Mouse (Mus musculus): Measurements from ENCODE around the gene Focad. TPM values are rescaled to one million over a fixed set of nuclear protein-coding genes. Genes with fewer than 3 reads are reported as not detected.

Gene Focad
- polyA plus RNA-seq, 1 experiment from 2014 or later, result 18.6 TPM

GRCm38 (mm10) chr4:88194256-88194655 lies 99.8 kb downstream of the Focad start:
- Histone ChIP-seq H3K4me3 (ENCODE audit: low read depth, low read length) (no peak overlapping the region), H3K9me3 (ENCODE audit: control insufficient read depth, low read length) (no peaks in the 10 kb centered on the region), H3K36me3 (ENCODE audit: control insufficient read depth, insufficient read depth, low read length) (no peaks in the 10 kb centered on the region), H3K9ac (ENCODE audit: low read depth, low read length) (no peak overlapping the region), H3K27me3 (replicated peaks; ENCODE audit: control insufficient read depth, insufficient read depth, low read length) (no peaks in the 10 kb centered on the region), H3K27ac (replicated peaks; ENCODE audit: low read depth, low read length) (no peak overlapping the region), H3K4me1 (ENCODE audit: control insufficient read depth, insufficient read depth, low read length) (no peaks in the 10 kb centered on the region), H3K4me2 (ENCODE audit: low read depth, low read length) (no peak overlapping the region)
- no peak for DNase-seq (ENCODE audit: low spot score)
- whole genome bisulfite sequencing, result 80% methylated on average over 5 of the region's 5 CpGs
- ATAC-seq (ENCODE audit: low read depth), result no peak

- 76% methylated on average over 4 of the region's 4 CpGs for WGBS
- Histone ChIP-seq H3K27me3 (replicated peaks; ENCODE audit: control insufficient read depth, insufficient read depth, low read length) (no peaks in the 10 kb centered on the region), H3K9me3 (ENCODE audit: control insufficient read depth, low read length) (no peaks in the 10 kb centered on the region), H3K27ac (replicated peaks; ENCODE audit: low read depth, low read length) (no peak overlapping the region), H3K4me2 (ENCODE audit: low read depth, low read length) (no peak overlapping the region), H3K9ac (ENCODE audit: low read depth, low read length) (no peak overlapping the region), H3K36me3 (ENCODE audit: control insufficient read depth, insufficient read depth, low read length) (no peaks in the 10 kb centered on the region), H3K4me1 (ENCODE audit: control insufficient read depth, insufficient read depth, low read length) (no peaks in the 10 kb centered on the region), H3K4me3 (ENCODE audit: low read depth, low read length) (no peak overlapping the region)
- ATAC-seq (ENCODE audit: low read depth) (no peak), DNase-seq (ENCODE audit: low spot score) (no peak)
These were observed 101.6 kb downstream of the Focad start for GRCm38 (mm10) chr4:88195898-88196495.

GRCm38 (mm10) chr4:88196500-88196912 lies 102.1 kb downstream of the Focad start:
- 76% methylated on average over 4 of the region's 4 CpGs for WGBS
- no peak overlapping the region for H3K27ac ChIP-seq (replicated peaks; ENCODE audit: low read depth, low read length)
- H3K4me2 ChIP-seq (ENCODE audit: low read depth, low read length), result no peak overlapping the region
- H3K4me1 ChIP-seq (ENCODE audit: control insufficient read depth, insufficient read depth, low read length), result no peaks in the 10 kb centered on the region
- H3K36me3 ChIP-seq (ENCODE audit: control insufficient read depth, insufficient read depth, low read length), result no peaks in the 10 kb centered on the region
- ATAC-seq (ENCODE audit: low read depth) (no peak), DNase-seq (ENCODE audit: low spot score) (no peak)
- no peaks in the 10 kb centered on the region for H3K9me3 ChIP-seq (ENCODE audit: control insufficient read depth, low read length)
- no peaks in the 10 kb centered on the region for H3K27me3 ChIP-seq (replicated peaks; ENCODE audit: control insufficient read depth, insufficient read depth, low read length)
- no peak overlapping the region for H3K4me3 ChIP-seq (ENCODE audit: low read depth, low read length)
- no peak overlapping the region for H3K9ac ChIP-seq (ENCODE audit: low read depth, low read length)

- no peaks in the 10 kb centered on the region for H3K4me1 ChIP-seq (ENCODE audit: control insufficient read depth, insufficient read depth, low read length)
- no peak overlapping the region for H3K4me3 ChIP-seq (ENCODE audit: low read depth, low read length)
- DNase-seq (ENCODE audit: low spot score) (no peak), ATAC-seq (ENCODE audit: low read depth) (no peak)
- no peak overlapping the region for H3K4me2 ChIP-seq (ENCODE audit: low read depth, low read length)
- H3K27me3 ChIP-seq (replicated peaks; ENCODE audit: control insufficient read depth, insufficient read depth, low read length), result no peaks in the 10 kb centered on the region
- 64% methylated on average over 5 of the region's 5 CpGs for WGBS
- no peaks in the 10 kb centered on the region for H3K9me3 ChIP-seq (ENCODE audit: control insufficient read depth, low read length)
- no peaks in the 10 kb centered on the region for H3K36me3 ChIP-seq (ENCODE audit: control insufficient read depth, insufficient read depth, low read length)
- no peak overlapping the region for H3K9ac ChIP-seq (ENCODE audit: low read depth, low read length)
- H3K27ac ChIP-seq (replicated peaks; ENCODE audit: low read depth, low read length), result no peak overlapping the region
These were observed 102.8 kb downstream of the Focad start for GRCm38 (mm10) chr4:88197244-88197643.

GRCm38 (mm10) chr4:88199186-88199585 lies 104.8 kb downstream of the Focad start:
- Histone ChIP-seq H3K4me3 (ENCODE audit: low read depth, low read length) (no peak overlapping the region), H3K4me2 (ENCODE audit: low read depth, low read length) (no peak overlapping the region), H3K4me1 (ENCODE audit: control insufficient read depth, insufficient read depth, low read length) (no peaks in the 10 kb centered on the region), H3K27ac (replicated peaks; ENCODE audit: low read depth, low read length) (no peak overlapping the region), H3K36me3 (ENCODE audit: control insufficient read depth, insufficient read depth, low read length) (no peaks in the 10 kb centered on the region), H3K27me3 (replicated peaks; ENCODE audit: control insufficient read depth, insufficient read depth, low read length) (no peaks in the 10 kb centered on the region), H3K9ac (ENCODE audit: low read depth, low read length) (no peak overlapping the region), H3K9me3 (ENCODE audit: control insufficient read depth, low read length) (no peaks in the 10 kb centered on the region)
- ATAC-seq (ENCODE audit: low read depth), result no peak
- no peak for DNase-seq (ENCODE audit: low spot score)
- WGBS, result 79% methylated on average over 1 of the region's 1 CpGs

- DNase-seq (ENCODE audit: low spot score), result no peak
- no peak overlapping the region for H3K27ac ChIP-seq (replicated peaks; ENCODE audit: low read depth, low read length)
- WGBS, result 97% methylated on average over 4 of the region's 4 CpGs
These were observed 106.6 kb downstream of the Focad start for GRCm38 (mm10) chr4:88201047-88201446.

GRCm38 (mm10) chr4:88208676-88209075 lies 114.2 kb downstream of the Focad start:
- Histone ChIP-seq H3K27me3 (replicated peaks; ENCODE audit: control insufficient read depth, insufficient read depth, low read length) (no peaks in the 10 kb centered on the region), H3K9me3 (ENCODE audit: control insufficient read depth, low read length) (no peaks in the 10 kb centered on the region), H3K9ac (ENCODE audit: low read depth, low read length) (no peak overlapping the region), H3K4me3 (ENCODE audit: low read depth, low read length) (no peak overlapping the region), H3K4me2 (ENCODE audit: low read depth, low read length) (no peak overlapping the region), H3K4me1 (ENCODE audit: control insufficient read depth, insufficient read depth, low read length) (no peaks in the 10 kb centered on the region), H3K27ac (replicated peaks; ENCODE audit: low read depth, low read length) (no peak overlapping the region), H3K36me3 (ENCODE audit: control insufficient read depth, insufficient read depth, low read length) (no peaks in the 10 kb centered on the region)
- 93% methylated on average over 6 of the region's 6 CpGs for whole genome bisulfite sequencing
- no peak for DNase-seq (ENCODE audit: low spot score)
- ATAC-seq (ENCODE audit: low read depth), result no peak

More at GRCm38 (mm10) chr4:88201047-88201446, 106.6 kb downstream of the Focad start:
- Histone ChIP-seq H3K9me3 (ENCODE audit: control insufficient read depth, low read length) (no peaks in the 10 kb centered on the region), H3K36me3 (ENCODE audit: control insufficient read depth, insufficient read depth, low read length) (no peaks in the 10 kb centered on the region), H3K4me1 (ENCODE audit: control insufficient read depth, insufficient read depth, low read length) (no peaks in the 10 kb centered on the region), H3K9ac (ENCODE audit: low read depth, low read length) (no peak overlapping the region), H3K27me3 (replicated peaks; ENCODE audit: control insufficient read depth, insufficient read depth, low read length) (no peaks in the 10 kb centered on the region), H3K4me3 (ENCODE audit: low read depth, low read length) (no peak overlapping the region), H3K4me2 (ENCODE audit: low read depth, low read length) (no peak overlapping the region)
- ATAC-seq (ENCODE audit: low read depth), result no peak

- peak; percentile 47 for DNase-seq (ENCODE audit: low spot score)
These were observed 115.0 kb downstream of the Focad start for GRCm38 (mm10) chr4:88209351-88209814.

GRCm38 (mm10) chr4:88210602-88211001 lies 116.2 kb downstream of the Focad start:
- no peaks in the 10 kb centered on the region for H3K27me3 ChIP-seq (replicated peaks; ENCODE audit: control insufficient read depth, insufficient read depth, low read length)
- WGBS, result 83% methylated on average over 6 of the region's 6 CpGs
- no peak overlapping the region for H3K27ac ChIP-seq (replicated peaks; ENCODE audit: low read depth, low read length)
- H3K36me3 ChIP-seq (ENCODE audit: control insufficient read depth, insufficient read depth, low read length), result no peaks in the 10 kb centered on the region
- no peak overlapping the region for H3K4me2 ChIP-seq (ENCODE audit: low read depth, low read length)
- no peak overlapping the region for H3K9ac ChIP-seq (ENCODE audit: low read depth, low read length)
- H3K9me3 ChIP-seq (ENCODE audit: control insufficient read depth, low read length), result no peaks in the 10 kb centered on the region
- no peak for ATAC-seq (ENCODE audit: low read depth)
- no peak overlapping the region for H3K4me3 ChIP-seq (ENCODE audit: low read depth, low read length)
- no peak for DNase-seq (ENCODE audit: low spot score)
- no peaks in the 10 kb centered on the region for H3K4me1 ChIP-seq (ENCODE audit: control insufficient read depth, insufficient read depth, low read length)

More at GRCm38 (mm10) chr4:88209351-88209814, 115.0 kb downstream of the Focad start:
- H3K9me3 ChIP-seq (ENCODE audit: control insufficient read depth, low read length), result no peaks in the 10 kb centered on the region
- no peaks in the 10 kb centered on the region for H3K36me3 ChIP-seq (ENCODE audit: control insufficient read depth, insufficient read depth, low read length)
- H3K4me1 ChIP-seq (ENCODE audit: control insufficient read depth, insufficient read depth, low read length), result no peaks in the 10 kb centered on the region
- 53% methylated on average over 3 of the region's 3 CpGs for WGBS
- no peak overlapping the region for H3K4me3 ChIP-seq (ENCODE audit: low read depth, low read length)
- H3K9ac ChIP-seq (ENCODE audit: low read depth, low read length), result no peak overlapping the region
- peak; percentile 57; the same call in 1 of the 2 replicates for ATAC-seq (ENCODE audit: low read depth)
- H3K4me2 ChIP-seq (ENCODE audit: low read depth, low read length), result no peak overlapping the region
- H3K27ac ChIP-seq (replicated peaks; ENCODE audit: low read depth, low read length), result no peak overlapping the region
- no peaks in the 10 kb centered on the region for H3K27me3 ChIP-seq (replicated peaks; ENCODE audit: control insufficient read depth, insufficient read depth, low read length)
